Mouse (Mus musculus): ENCODE measurements around the gene Arhgap42.

The Arhgap42 gene

DNA sequence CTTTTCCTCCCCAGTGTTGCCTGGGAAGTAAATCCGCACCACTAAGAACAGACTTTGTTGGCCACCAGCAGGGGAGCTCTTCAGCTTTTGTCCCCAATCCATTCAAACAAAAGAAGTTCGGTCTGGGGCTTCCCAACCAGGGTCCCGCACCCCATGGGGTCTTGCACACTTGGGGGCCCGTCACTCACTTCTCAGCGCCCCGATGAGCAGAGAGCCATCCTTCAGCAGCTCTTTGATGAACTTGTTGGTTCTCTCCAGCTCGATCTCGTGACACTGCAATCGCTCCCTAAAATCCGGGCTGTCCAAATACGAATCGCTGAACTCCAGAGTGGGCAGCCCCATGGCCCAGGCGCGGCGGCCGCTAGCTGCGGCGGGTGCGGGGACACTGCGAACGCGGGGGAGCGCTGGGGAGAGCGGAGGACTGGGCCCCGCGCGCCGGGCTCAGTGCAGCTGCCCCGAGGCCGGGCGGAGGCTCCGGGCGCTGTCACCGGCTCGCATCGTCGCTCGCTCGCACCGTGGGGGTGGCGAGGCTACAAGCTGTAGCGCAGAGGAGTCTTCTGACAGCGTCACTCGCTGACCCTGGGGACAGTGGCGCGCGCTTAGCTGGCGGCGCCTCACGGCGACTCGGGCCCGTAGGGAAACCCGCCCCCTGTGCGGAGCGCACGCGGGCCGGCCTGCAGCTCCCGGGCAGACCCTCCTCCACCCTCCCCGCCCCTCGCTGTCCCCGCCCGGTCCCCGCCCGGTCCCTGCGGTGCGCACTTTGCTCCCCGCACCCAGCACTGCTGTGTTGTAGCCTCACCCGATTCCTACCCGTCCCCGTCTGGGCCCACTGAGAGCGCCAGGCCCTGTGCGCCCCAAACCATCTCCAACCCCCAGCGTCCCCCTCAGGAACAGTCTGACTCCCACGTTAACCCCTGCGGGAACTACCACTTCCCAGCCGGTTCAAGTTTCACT, at the start of gene Arhgap42:
TSS of gene Arhgap42 (minus strand) at position 664 of the 954 bp plus-strand sequence.
- peak; percentile 23 to 41 for DNase-seq (ENCODE audit: low spot score in 2 of 2)

DNA sequence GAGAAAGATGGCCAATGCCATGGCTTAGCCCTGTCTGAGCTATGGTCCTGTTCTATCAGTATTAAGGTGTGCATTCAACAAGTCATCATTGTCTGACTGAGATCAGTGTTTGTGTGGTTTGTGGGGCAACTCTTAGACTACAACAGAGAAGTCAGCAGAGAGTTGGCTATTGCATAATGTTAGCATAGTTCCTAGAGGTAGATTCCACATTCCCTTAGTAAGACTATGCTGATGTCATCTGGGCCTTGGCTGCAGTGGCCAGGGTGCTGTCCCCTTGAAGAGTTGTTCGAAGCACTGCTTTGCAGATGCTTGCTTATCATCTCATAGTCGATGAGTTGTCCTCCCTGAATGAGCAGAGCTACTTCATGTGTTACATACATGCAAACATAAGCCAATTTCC, 49.2 kb upstream of the Arhgap42 start:
- no peak for DNase-seq (ENCODE audit: low spot score in 2 of 2)

DNA sequence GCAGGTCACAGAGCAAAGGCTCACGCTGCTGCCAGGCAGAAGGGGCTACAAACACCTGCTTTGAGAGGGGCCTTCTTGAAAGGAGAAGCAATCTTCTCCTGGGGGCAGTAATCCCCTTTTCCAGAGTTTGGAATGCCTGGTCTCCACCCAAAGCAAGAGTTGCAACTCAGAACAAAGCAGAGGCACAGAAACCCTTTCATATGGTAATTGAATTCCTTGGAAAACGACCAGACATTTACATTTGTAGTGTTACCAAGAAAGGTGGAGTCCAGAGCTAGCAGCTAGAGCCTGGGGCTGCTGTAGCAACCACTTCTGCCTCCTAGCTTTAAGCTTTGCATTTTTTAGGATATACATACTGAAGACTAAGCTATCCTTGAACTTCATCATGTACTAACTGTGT, 30.4 kb upstream of the Arhgap42 start:
- no peak for DNase-seq (ENCODE audit: low spot score in 2 of 2)

DNA sequence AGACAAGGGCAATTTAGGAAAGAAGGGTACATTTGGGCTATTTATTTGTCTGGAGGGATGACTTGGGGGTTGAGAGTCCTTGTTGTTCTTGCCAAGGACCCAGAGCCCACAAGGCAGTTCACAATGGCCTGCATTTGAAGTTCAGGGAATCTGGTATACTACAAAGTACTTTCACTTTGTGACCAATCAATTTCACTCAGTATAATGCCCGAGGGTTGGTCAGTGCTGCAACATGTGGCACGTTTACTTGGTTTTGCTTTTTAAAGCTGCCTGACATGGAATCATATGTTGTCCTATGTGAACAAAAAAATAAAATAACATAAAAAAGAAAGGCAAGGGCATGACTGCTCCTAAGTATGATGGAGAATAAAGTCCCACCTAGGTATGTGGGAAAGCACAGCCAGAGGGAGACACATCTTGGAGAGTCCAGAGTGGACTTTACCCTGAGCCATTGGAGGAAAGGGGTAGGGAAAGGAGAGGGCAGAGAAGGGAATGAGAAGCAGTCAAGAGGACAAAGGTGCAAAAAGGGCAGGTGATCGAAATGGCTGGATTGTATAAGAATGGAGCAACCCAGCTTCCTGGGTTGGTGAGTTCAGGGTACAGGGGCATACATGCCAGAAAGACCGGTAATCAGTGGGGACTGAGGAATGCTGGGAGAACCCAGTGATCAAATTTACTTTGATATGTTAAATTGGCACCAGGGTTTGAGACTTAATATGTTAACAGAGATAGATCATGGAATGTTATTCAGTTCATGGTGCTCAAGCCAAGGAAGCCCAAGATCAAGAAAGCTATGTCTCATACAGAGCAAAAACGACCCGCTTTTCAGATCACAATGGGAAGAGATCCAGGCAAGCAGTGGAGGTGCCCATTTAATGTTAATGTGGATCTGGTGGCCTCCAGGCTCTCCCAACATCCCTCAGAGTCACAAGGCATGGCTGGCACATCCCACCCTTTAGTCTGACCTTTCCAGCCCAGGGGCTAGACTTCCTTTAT, 29.0 kb upstream of the Arhgap42 start:
- no peak for DNase-seq (ENCODE audit: low spot score in 2 of 2)

DNA sequence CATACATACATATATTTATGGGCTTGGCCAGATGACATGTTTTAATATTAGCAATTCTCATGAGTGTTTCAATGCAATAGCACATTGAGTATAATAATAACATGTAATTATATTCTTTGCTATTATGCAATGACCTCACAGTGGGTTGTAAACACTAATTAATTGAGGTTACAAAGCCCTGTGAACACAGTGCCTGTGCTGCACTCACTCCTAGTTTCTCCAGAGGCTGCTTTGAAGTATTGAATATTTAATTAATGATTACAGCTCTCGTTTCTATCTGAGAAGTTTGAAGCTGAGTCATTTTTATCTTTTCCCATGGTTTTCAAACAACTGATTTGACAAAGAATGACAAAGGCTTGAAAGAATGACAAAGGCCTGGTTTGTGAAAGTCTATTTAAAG, 24.6 kb upstream of the Arhgap42 start:
- DNase-seq (ENCODE audit: low spot score in 2 of 2), result no peak

DNA sequence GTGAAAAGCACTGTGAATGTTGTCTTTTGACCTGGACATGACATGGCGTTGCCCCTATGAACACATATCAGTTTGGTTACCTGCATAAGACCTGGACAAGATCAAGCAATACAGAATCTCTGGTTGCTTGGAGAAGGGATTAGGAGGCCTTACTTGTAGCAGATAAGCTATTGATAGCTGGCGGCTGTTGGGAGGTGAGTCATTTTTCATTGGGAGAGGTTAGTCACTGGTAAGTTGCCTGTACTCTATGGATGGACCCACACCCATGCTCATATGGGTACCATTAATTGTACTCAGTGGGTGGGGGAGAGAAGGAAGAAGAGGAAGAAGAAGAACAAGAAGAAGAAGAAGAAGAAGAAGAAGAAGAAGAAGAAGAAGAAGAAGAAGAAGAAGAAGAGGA, 23.6 kb upstream of the Arhgap42 start:
- DNase-seq (ENCODE audit: low spot score in 2 of 2), result no peak

DNA sequence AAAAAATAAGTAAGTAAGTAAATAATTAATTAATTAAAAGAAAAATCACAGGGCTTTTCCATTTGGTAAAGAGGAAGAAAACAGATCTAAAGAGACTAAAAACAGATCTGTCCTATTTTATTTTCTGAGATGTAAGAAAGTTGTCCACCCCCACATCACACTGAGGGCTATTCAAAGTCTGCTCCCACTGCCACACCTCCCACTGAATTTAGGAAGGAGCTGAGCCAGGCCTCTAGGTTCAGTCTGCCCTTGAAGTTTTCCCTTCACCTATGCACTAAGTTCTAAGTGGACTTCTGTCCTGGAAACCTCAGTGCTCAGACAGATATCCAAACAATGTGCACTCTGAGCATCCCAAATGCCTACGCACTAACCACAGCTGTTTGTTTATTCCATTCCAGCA, 15.9 kb upstream of the Arhgap42 start:
- no peak for DNase-seq (ENCODE audit: low spot score in 2 of 2)

DNA sequence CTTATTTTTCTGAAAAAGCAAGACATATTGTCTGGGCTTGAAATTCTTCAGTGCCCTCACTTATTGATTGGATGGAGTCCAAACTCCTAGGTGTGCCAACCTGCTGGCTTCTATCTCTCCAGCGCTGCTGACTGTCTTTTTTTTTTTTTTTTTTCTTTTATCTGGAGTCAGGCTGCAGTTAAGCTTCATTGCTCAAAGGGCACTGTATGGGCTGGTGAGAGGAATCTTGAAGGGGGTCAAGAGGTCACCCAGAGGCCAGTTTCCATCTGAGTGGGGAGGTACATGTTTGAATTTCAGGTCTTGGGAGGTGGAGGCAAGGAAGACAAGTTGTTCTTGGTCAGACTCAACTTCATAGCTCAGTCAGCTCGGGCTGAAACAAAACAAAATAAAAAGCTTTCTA, 9.6 kb upstream of the Arhgap42 start:
- no peak for DNase-seq (ENCODE audit: low spot score in 2 of 2)

DNA sequence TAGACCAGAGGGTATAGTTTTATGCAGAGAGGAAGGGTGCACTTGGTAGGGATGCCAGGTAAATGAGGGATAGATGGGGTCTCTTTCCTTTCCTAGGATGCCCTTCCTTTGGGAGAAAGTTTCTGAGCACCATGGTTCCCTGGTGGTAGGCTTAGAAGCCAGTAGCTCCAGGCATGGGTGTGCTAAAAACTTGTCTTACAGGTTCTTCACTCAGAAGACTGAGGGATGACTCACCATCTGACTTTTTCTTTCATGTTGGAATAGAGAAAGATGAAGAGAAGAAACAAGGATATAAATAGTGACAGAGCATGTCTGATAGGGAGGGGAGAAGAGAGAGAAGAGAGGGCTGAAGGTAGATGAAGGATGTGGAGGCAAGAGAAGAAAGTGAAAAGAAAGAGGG, 7.1 kb upstream of the Arhgap42 start:
- DNase-seq (ENCODE audit: low spot score in 2 of 2), result no peak

DNA sequence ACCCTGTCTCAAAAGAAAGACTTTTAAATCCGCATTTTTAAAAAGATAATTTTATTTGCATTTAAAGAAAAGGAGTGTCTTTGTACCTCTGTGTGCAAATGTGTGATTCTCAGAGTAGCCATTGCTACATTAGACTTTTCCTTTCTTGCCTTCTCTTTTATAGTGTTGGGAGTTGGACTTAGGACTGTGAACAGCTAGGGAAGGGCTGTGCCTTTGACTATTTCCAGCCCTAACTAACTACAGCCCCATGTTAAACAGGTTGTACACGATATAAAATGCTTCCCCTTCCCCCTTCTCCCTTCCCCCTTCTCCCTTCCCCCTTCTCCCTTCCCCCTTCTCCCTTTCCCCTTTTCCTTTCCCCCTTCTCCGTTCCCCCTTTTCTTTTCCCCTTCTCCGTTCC, 4.9 kb upstream of the Arhgap42 start:
- no peak for DNase-seq (ENCODE audit: low spot score in 2 of 2)

DNA sequence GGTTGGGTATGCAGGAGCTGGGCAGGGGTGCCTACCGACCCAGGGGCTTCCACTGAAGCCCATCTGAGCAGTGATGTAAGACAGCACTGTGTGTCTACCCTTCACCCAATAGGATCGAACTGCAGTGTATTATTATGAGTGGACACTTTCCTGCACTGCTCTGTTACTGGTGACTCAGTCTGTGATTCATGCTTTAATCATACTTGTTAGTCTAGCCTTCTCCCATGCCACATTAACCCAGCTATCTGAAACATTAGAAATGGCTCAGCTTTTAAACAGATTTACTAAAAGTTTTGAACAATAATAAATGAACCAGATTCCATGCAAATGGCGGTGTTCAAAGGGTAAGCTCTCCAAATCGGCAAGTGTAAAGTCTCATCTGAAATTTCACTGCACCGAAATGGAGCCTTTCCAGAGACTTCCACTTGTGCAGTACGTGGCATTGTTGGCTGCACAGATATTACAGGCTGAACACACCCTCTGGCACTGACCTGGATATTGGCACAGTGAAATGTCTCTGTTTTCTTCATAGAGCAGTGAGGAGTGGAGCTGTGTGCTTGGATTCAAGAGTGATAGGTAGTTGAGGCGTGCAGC, 2.4 kb upstream of the Arhgap42 start:
- no peak for DNase-seq (ENCODE audit: low spot score in 2 of 2)

DNA sequence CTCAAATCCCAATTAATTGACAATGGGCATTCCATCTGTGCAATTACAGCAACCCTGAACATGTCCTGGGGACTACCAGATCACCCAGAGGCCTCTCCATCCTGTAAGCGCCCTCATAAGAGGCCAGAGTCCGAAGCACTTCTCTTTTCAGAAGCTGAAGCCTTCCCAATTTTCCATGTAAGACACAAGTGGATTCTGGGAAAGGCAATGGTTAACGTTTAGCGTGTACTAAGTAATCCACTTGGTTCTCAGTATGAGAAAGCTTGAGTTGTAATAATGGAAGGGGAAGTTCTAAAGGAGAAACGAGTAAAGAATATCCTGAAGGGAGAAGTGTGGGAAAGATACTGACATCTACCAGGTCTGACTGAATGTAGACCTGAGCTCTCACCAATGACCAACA, 1.4 kb downstream of the Arhgap42 start:
- DNase-seq (ENCODE audit: low spot score in 2 of 2), result no peak

DNA sequence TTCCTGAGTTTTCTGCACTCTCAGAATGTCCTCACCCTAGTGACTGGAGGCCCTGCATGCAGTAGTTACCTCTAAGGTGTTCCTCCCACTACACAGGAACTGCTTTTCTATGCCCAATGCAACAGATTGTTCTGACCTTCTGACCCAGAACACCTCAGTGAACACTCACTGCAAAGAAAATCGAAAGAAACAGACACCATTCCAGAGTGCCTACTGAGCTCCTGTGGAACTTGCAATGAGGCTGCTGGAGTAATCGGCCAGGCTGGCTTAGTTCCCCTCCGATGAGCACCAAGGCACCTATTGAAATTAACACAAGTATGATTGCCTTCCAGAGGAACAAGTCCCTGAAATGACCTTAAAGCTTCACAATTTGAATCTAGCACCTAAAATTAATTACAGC, 9.2 kb downstream of the Arhgap42 start:
- DNase-seq (ENCODE audit: low spot score in 2 of 2), result no peak

DNA sequence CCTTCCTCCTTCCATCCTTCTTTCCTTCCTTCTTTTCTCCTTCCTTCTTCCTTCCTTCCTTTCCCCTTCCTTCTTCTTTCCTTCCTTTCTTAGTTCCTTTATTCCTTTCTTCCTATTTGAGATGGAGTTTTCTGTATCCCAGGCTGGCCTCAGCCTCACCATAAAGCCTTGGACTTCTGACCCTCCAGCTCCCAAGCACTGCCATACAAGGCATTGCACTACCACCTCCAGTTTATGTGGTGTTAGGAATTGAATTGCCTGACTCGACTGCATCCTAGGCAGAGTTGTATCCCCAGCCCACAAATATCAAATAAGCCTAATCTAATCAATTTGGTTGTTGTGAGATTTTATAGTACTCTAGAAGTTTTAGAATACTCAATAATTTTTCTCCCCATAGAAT, 14.1 kb downstream of the Arhgap42 start:
- no peak for DNase-seq (ENCODE audit: low spot score in 2 of 2)

DNA sequence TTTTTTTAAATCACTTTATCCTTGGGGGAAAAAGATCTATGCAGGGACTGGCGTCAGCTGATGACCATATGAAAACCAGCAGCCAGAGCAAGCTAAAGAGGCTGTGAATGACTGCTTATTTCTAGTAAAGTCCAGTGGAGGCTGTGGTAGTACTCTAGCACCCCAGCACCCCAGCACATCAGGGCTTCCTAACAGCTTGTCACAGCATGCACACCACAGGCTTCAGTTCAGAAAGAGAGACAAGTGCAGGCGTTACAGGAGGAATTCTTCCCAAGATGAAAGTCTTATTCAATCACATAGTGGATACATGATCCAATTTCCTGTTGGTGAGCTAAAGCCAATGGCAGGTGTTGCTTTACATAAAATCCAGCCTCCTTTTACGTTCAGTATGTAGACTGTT, 15.5 kb downstream of the Arhgap42 start:
- no peak for DNase-seq (ENCODE audit: low spot score in 2 of 2)

DNA sequence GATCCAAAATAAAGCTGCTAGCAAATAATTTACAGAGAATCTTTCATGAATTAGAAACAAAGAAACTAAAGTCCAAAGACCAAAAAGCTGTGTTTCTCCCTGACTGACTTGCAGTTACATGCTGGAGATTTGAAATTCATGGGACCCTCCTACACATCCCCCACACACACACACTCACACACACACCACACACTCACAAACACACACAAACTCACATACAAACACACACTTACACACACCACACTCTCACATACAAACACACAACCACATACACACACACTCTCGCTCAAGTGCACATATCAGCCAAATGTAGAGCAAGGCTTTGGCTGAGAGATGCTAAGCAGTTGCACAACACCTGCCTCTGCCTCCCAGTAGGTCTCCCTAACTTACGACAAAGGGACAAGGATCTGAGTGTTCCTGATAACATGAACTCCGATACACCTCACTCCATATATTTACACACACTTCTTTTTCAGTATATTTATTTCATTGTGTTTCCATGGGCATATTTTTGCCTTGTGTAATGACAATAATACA, 16.9 kb downstream of the Arhgap42 start:
- DNase-seq (ENCODE audit: low spot score in 2 of 2), result no peak

DNA sequence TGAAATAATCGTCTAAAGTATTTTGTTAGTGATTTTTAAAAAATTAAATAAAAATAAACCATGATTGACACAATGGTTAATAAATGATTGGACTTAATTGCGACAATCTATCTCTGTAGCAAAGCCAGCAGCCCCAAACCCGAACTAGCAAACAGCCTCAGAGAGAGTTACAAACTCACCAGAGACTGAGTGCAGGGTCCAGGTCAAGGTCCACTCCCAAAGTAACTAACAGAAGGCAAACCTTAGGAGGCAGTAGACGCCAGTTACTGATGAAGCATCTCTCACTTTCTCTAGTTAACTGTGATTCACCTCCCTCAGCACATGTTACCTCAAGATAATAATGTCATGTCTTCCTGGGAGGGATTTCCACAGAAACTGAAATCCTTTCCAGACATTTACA, 17.7 kb downstream of the Arhgap42 start:
- no peak for DNase-seq (ENCODE audit: low spot score in 2 of 2)

DNA sequence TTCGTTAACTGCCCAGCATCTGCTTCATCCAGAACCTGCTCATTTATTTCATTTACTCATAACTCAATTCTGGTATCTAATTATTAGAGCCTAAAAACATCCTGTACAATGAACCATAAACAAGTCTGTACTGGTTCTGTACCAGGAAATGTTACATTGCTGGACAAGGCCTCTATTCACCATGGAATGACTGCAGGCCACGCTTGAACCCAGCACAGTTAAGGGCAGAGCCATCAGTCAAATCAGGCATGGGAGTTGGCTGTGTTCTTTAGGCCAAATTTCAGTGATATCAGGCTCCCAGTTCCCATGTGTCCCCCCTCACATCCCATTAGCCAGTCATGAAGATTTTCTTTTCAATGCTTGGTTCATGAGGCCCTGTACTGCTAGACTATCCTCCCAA, 20.6 kb downstream of the Arhgap42 start:
- DNase-seq (ENCODE audit: low spot score in 2 of 2), result no peak

DNA sequence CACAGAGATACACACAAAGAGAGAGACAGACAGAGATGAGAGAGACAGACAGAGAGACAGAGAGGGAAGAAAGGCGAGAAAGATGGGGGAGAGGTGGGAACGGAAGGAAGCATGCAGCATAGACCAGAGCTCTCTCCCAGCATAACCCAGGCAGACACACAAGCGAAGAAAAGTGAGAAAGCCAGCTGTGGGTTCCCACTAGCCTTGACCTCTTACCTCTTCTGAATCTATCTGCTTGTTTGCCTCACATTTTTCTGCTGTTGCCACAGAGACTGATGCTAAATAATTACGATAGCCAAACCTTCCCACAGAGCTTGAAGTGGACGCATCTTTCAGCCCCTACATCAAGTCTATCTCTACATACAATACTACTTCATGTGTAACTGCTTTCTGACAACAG, 24.1 kb downstream of the Arhgap42 start:
- DNase-seq (ENCODE audit: low spot score in 2 of 2), result no peak

DNA sequence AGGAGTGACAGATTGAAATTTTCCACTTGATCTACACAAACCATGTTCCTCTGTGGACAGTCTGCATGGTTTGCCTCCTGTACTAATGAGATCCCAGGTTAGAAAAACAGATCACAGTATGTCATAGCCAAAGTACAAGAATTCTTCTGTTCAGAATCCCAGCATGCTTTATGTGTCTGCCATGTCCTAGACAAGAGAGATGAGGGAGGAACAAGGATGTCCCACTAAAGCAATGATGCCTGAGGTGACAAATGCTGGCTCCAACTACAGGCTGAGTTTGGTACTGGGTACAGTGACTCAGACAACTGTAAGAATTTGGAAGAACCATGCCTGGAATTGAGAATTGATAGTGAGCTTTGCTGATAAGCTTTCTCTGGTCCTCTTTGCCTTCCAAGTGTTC, 24.6 kb downstream of the Arhgap42 start:
- DNase-seq (ENCODE audit: low spot score in 2 of 2), result no peak

DNA sequence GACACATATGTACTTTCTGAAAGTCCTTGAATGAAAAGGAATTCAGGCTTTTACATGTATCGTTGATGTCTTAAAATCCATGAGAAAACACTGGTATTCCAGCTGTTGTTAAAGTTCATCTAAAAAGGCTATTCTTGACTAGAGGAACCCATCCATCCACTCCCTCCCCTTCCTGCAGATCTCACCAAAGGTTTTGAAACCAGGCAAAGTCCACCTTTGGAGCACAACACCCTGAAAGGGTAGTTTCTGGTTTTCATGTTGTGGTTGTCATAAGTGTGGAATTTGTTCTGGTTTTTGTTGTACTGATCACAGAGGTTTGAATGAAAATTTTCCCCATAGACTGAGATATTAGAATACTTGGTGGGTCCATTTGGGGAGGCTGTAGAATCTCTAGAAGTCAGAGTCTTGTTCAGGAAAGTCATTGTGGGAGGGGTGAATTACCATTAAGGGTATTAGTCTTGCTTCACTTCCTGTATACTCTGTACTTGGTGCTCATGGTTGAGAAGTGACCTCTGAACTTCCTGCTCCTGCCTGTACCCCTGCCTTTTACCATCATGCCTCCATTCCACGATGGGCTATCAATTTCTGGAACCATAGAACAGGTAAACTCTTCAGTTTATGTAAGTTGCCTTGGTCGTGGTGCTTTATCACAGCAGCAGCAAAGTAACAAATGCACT, 27.4 kb downstream of the Arhgap42 start:
- DNase-seq (ENCODE audit: low spot score in 2 of 2), result no peak

Data from frontal cortex, postnatal 25 days (tissue).